Mouse (Mus musculus) CH12.LX (cell line): ENCODE measurements around the gene Ccdc85b. TPM values are rescaled to one million over a fixed set of nuclear protein-coding genes. Genes with fewer than 3 reads are reported as not detected.

Source experiments
- DNase-seq: peaks from one replicate; pipeline ENCODE4 v3.0.0-alpha.2; 2013; ENCODE audit errors: extremely low read depth
- H3K27ac ChIP-seq: 2 replicates; pipeline ENCODE4 v1.5.1; 2012; ENCODE audit warnings: low read depth, mild to moderate bottlenecking, control low read depth, moderate library complexity; ENCODE audit not compliant: insufficient read depth
- H3K27me3 ChIP-seq: replicated peaks from 2 replicates; pipeline ENCODE3; 2012; ENCODE audit warnings: inconsistent platforms
- H3K36me3 ChIP-seq, 2 experiments: replicated peaks in 1 of 2; 2 replicates each; pipeline versions ENCODE3 to v1.6.1; 2012; ENCODE audit warnings: inconsistent platforms in 1 of 2, low read length in 1 of 2, mild to moderate bottlenecking in 1 of 2, mixed read lengths in 1 of 2, moderate library complexity in 1 of 2; ENCODE audit not compliant: control insufficient read depth in 1 of 2, insufficient read depth in 1 of 2
- H3K4me1 ChIP-seq, 2 experiments: 2 replicates each; pipeline ENCODE4 v1.6.1; 2012; ENCODE audit warnings: inconsistent platforms in 1 of 2, moderate library complexity in 1 of 2; ENCODE audit not compliant: insufficient read depth in 2 of 2, control insufficient read depth in 1 of 2
- H3K4me2 ChIP-seq: 2 replicates; pipeline ENCODE4 v1.6.1; 2012; ENCODE audit warnings: low read depth, mild to moderate bottlenecking, control low read depth; ENCODE audit not compliant: poor library complexity, insufficient read depth, severe bottlenecking
- H3K4me3 ChIP-seq, 3 experiments: fragments of 150-350 bp in 1 of 3; sonication (generic) in 1 of 3; replicated peaks in 1 of 3; 2 replicates each; pipeline versions ENCODE3 to v1.5.1; 2011 to 2012; ENCODE audit warnings: low read depth in 2 of 3, low read length in 2 of 3, mild to moderate bottlenecking in 2 of 3, moderate library complexity in 2 of 3, control low read depth in 1 of 3, improper control_type of control experiment in 1 of 3, inconsistent platforms in 1 of 3, mixed read lengths in 1 of 3; ENCODE audit not compliant: poor library complexity in 1 of 3
- H3K79me2 ChIP-seq: replicated peaks from 2 replicates; pipeline ENCODE4 v1.6.1; 2012; ENCODE audit warnings: mild to moderate bottlenecking, moderate library complexity; ENCODE audit not compliant: control insufficient read depth, poor library complexity, insufficient read depth, severe bottlenecking; ENCODE audit errors: extremely low read depth
- H3K9ac ChIP-seq: 2 replicates; pipeline ENCODE4 v1.6.1; 2012; ENCODE audit warnings: low read depth, mild to moderate bottlenecking, control low read depth, moderate library complexity; ENCODE audit not compliant: insufficient read depth
- H3K9me3 ChIP-seq: replicated peaks from 2 replicates; pipeline ENCODE3; 2012; ENCODE audit warnings: low read length, inconsistent platforms, mixed read lengths
- BHLHE40 ChIP-seq: IDR thresholded peaks from 2 replicates; pipeline ENCODE4 v1.6.1; 2011; ENCODE audit warnings: mild to moderate bottlenecking, low read depth, low read length, improper control_type of control experiment
- CHD1 ChIP-seq: IDR thresholded peaks from 2 replicates; pipeline ENCODE4 v1.6.1; 2012; ENCODE audit warnings: low read depth, low read length, improper control_type of control experiment, inconsistent platforms
- CHD2 ChIP-seq: IDR thresholded peaks from 2 replicates; pipeline ENCODE4 v1.6.1; 2011; ENCODE audit warnings: low read length, improper control_type of control experiment
- CTCF ChIP-seq, 2 experiments: IDR thresholded peaks in 1 of 2; conservative IDR thresholded peaks in 1 of 2; 2 replicates each; pipeline ENCODE4 v1.5.1; 2011 to 2012; ENCODE audit warnings: low read depth in 2 of 2, low read length in 2 of 2, improper control_type of control experiment in 1 of 2, inconsistent platforms in 1 of 2, mild to moderate bottlenecking in 1 of 2, moderate library complexity in 1 of 2
- E2F4 ChIP-seq: IDR thresholded peaks from 2 replicates; pipeline ENCODE4 v1.6.1; 2011; ENCODE audit warnings: low read depth, low read length, improper control_type of control experiment; ENCODE audit not compliant: insufficient replicate concordance
- ELF1 ChIP-seq: IDR thresholded peaks from 2 replicates; pipeline ENCODE4 v1.6.1; 2014; ENCODE audit warnings: low read depth, mild to moderate bottlenecking, inconsistent platforms, low read length, improper control_type of control experiment
- EP300 ChIP-seq: IDR thresholded peaks from 2 replicates; pipeline ENCODE4 v1.6.1; 2011; ENCODE audit warnings: low read length, improper control_type of control experiment
- ETS1 ChIP-seq: conservative IDR thresholded peaks from 2 replicates; pipeline ENCODE4 v1.6.1; 2012; ENCODE audit warnings: low read depth, mild to moderate bottlenecking, inconsistent platforms, low read length, improper control_type of control experiment, moderate library complexity
- GABPA ChIP-seq: IDR thresholded peaks from 2 replicates; pipeline ENCODE4 v1.6.1; 2012; ENCODE audit warnings: low read depth, low read length, improper control_type of control experiment, inconsistent platforms; ENCODE audit not compliant: insufficient replicate concordance
- HCFC1 ChIP-seq: IDR thresholded peaks from 2 replicates; pipeline ENCODE4 v1.6.1; 2012; ENCODE audit warnings: low read depth, mild to moderate bottlenecking, inconsistent platforms, low read length, improper control_type of control experiment
- IRF4 ChIP-seq: IDR thresholded peaks from 2 replicates; pipeline ENCODE4 v1.6.1; 2014; ENCODE audit warnings: low read depth, mild to moderate bottlenecking, inconsistent platforms, low read length, improper control_type of control experiment
- JUN ChIP-seq: IDR thresholded peaks from 2 replicates; pipeline ENCODE4 v1.6.1; 2011; ENCODE audit warnings: low read depth, mild to moderate bottlenecking, low read length, improper control_type of control experiment, moderate library complexity; ENCODE audit not compliant: insufficient read depth
- JUND ChIP-seq: conservative IDR thresholded peaks from 2 replicates; pipeline ENCODE4 v1.6.1; 2011; ENCODE audit warnings: low read depth, low read length, improper control_type of control experiment
- KAT2A ChIP-seq: IDR thresholded peaks from 2 replicates; pipeline ENCODE4 v1.6.1; 2012; ENCODE audit warnings: low read length, improper control_type of control experiment, inconsistent platforms; ENCODE audit not compliant: insufficient replicate concordance
- MAFK ChIP-seq: IDR thresholded peaks from 2 replicates; pipeline ENCODE4 v1.6.1; 2011; ENCODE audit warnings: low read length, improper control_type of control experiment; ENCODE audit not compliant: insufficient replicate concordance
- MAX ChIP-seq: IDR thresholded peaks from 2 replicates; pipeline ENCODE4 v1.6.1; 2011; ENCODE audit warnings: low read length, improper control_type of control experiment
- MAZ ChIP-seq: IDR thresholded peaks from 2 replicates; pipeline ENCODE4 v1.6.1; 2012; ENCODE audit warnings: low read depth, mild to moderate bottlenecking, inconsistent platforms, low read length, improper control_type of control experiment, moderate library complexity
- MEF2A ChIP-seq: IDR thresholded peaks from 2 replicates; pipeline ENCODE4 v1.6.1; 2014; ENCODE audit warnings: low read depth, mild to moderate bottlenecking, inconsistent platforms, low read length, improper control_type of control experiment, borderline replicate concordance
- MXI1 ChIP-seq: IDR thresholded peaks from 2 replicates; pipeline ENCODE4 v1.6.1; 2011; ENCODE audit warnings: mild to moderate bottlenecking, low read depth, low read length, improper control_type of control experiment
- MYC ChIP-seq: IDR thresholded peaks from 2 replicates; pipeline ENCODE4 v1.6.1; 2011; ENCODE audit warnings: low read depth, mild to moderate bottlenecking, improper control_type of control experiment, low read length
- NELFE ChIP-seq: IDR thresholded peaks from 2 replicates; pipeline ENCODE4 v1.6.1; 2011; ENCODE audit warnings: low read depth, low read length, improper control_type of control experiment
- NRF1 ChIP-seq: IDR thresholded peaks from 2 replicates; pipeline ENCODE4 v1.6.1; 2014; ENCODE audit warnings: low read depth, mild to moderate bottlenecking, inconsistent platforms, low read length, improper control_type of control experiment, moderate library complexity
- PAX5 ChIP-seq: IDR thresholded peaks from 2 replicates; pipeline ENCODE4 v1.6.1; 2012; ENCODE audit warnings: low read length, inconsistent platforms, mixed read lengths
- POLR2A ChIP-seq: IDR thresholded peaks from 2 replicates; pipeline ENCODE4 v1.6.1; 2011; ENCODE audit warnings: low read depth, mild to moderate bottlenecking, improper control_type of control experiment, low read length
- POLR2AphosphoS2 ChIP-seq: IDR thresholded peaks from 2 replicates; pipeline ENCODE4 v1.6.1; 2011; ENCODE audit warnings: low read depth, low read length, improper control_type of control experiment
- RAD21 ChIP-seq: IDR thresholded peaks from 2 replicates; pipeline ENCODE4 v1.6.1; 2011; ENCODE audit warnings: low read depth, mild to moderate bottlenecking, low read length, improper control_type of control experiment, moderate library complexity
- RCOR1 ChIP-seq: conservative IDR thresholded peaks from 2 replicates; pipeline ENCODE4 v1.6.1; 2012; ENCODE audit warnings: low read depth, mild to moderate bottlenecking, inconsistent platforms, low read length, improper control_type of control experiment
- SIN3A ChIP-seq: IDR thresholded peaks from 2 replicates; pipeline ENCODE4 v1.6.1; 2012; ENCODE audit warnings: low read length, improper control_type of control experiment, inconsistent platforms
- SMC3 ChIP-seq: IDR thresholded peaks from 2 replicates; pipeline ENCODE4 v1.6.1; 2011; ENCODE audit warnings: low read depth, low read length, improper control_type of control experiment
- TBP ChIP-seq: conservative IDR thresholded peaks from 2 replicates; pipeline ENCODE4 v1.6.1; 2011; ENCODE audit warnings: low read depth, low read length, improper control_type of control experiment
- TCF12 ChIP-seq: IDR thresholded peaks from 2 replicates; pipeline ENCODE4 v1.6.1; 2014; ENCODE audit warnings: low read depth, mild to moderate bottlenecking, inconsistent platforms, low read length, improper control_type of control experiment
- UBTF ChIP-seq: IDR thresholded peaks from 2 replicates; pipeline ENCODE4 v1.6.1; 2012; ENCODE audit warnings: low read depth, mild to moderate bottlenecking, inconsistent platforms, low read length, improper control_type of control experiment, moderate library complexity
- USF1 ChIP-seq: IDR thresholded peaks from 2 replicates; pipeline ENCODE4 v1.6.1; 2014; ENCODE audit warnings: low read depth, mild to moderate bottlenecking, inconsistent platforms, low read length, improper control_type of control experiment
- USF2 ChIP-seq: conservative IDR thresholded peaks from 2 replicates; pipeline ENCODE4 v1.6.1; 2011; ENCODE audit warnings: low read depth, low read length, improper control_type of control experiment
- ZC3H11A ChIP-seq: IDR thresholded peaks from 2 replicates; pipeline ENCODE4 v1.6.1; 2012; ENCODE audit warnings: low read depth, mild to moderate bottlenecking, inconsistent platforms, low read length, improper control_type of control experiment
- ZKSCAN1 ChIP-seq: IDR thresholded peaks from 2 replicates; pipeline ENCODE4 v1.6.1; 2012; ENCODE audit warnings: low read depth, inconsistent platforms, low read length, improper control_type of control experiment, borderline replicate concordance
- ZMIZ1 ChIP-seq: IDR thresholded peaks from 2 replicates; pipeline ENCODE4 v1.6.1; 2012; ENCODE audit warnings: low read depth, mild to moderate bottlenecking, inconsistent platforms, low read length, improper control_type of control experiment
- ZNF384 ChIP-seq: IDR thresholded peaks from 2 replicates; pipeline ENCODE4 v1.6.1; 2012; ENCODE audit warnings: low read depth, low read length, improper control_type of control experiment, inconsistent platforms
- dilution Hi-C: fragments of 300-500 bp; cut with MboI; formaldehyde crosslinking; loops from 2 replicates; pipeline ENCODE4 v1.14.3; 2020; ENCODE audit warnings: low sequenced_read_pairs; ENCODE audit not compliant: extremely low pct_unique_long_range_greater_than_20kb, extremely low pct_ligation_motif_present
- in situ Hi-C: fragments of 300-500 bp; cut with MboI; formaldehyde crosslinking; loops from 3 replicates; pipeline ENCODE4 v1.14.3; 2019; ENCODE audit warnings: low sequenced_read_pairs, low pct_ligation_motif_present, low pct_unique_long_range_greater_than_20kb, mixed read lengths
- polyA plus RNA-seq: library from polyadenylated mRNA; unstranded; fragments of >175 nt; gene quantifications from 2 replicates; pipeline ENCODE4 v1.2.1, GENCODE M21; 2012; ENCODE audit warnings: low read depth; ENCODE audit not compliant: insufficient read length
- total RNA-seq, 2 experiments: library from RNA; depleted of rRNA; stranded (reverse); fragments of 300-350 nt in 1 of 2; fragments of >200 nt in 1 of 2; gene quantifications; 2 replicates each; pipeline ENCODE4 v1.2.3; 2012 to 2014

The Ccdc85b gene
- total and polyA plus RNA-seq, 3 experiments = 2.1 to 4.2 (median 4.1) TPM

DNA sequence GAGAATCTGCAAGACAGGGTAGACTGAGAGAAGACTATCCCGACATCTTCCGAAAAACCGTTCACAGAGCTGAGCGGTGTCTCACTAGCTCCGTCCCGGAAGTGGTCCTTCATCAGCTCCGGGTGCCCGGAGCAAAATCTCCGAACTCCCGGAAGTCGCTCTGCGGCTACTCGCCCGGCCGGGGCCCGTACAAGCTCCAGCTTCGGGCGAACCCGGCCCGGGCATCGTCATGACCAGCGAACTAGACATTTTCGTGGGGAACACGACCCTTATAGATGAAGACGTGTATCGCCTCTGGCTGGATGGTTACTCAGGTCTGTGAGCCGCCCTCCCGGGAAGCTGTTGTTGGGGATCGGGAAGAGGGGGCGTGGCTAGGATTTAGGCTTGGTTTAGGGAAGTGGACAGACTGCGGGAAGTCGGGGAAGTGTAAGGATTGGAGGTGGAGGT is 2.8 kb upstream of the Ccdc85b start, which contains the start of gene Fibp:
Gene Fibp, plus strand, starts transcription at position 151 of the 447 bp plus-strand sequence.
- H3K4me3 ChIP-seq = peak within 1 kb of the TSS; percentile 86 to 97 (median 88)
- dilution Hi-C loops (no loop called here), in situ Hi-C loops (no loop called here)
- H3K4me1 ChIP-seq = peaks cover 9 to 34% of the 10 kb centered on the region in 2 experiments; a peak in 3 of 4 replicates
- H3K4me2 ChIP-seq = peak within 1 kb of the TSS; percentile 93
- no peaks in the 10 kb centered on the region for H3K9me3 ChIP-seq
- H3K9ac ChIP-seq = peak within 1 kb of the TSS; percentile 85
- peaks cover 7% of the 10 kb centered on the region for H3K27me3 ChIP-seq
- H3K79me2 ChIP-seq = peaks cover 12% of the 10 kb centered on the region
- TF ChIP-seq KAT2A = peak; percentile 79; the same call in 1 of the 2 replicates
- no peak for TF ChIP-seq MAX
- peak; percentile 93 for TF ChIP-seq ELF1
- TF ChIP-seq UBTF = peak; percentile 95
- TF ChIP-seq TCF12 = peak; percentile 95
- no peak for TF ChIP-seq ZNF384
- peak; percentile 64; the same call in 1 of the 2 replicates for TF ChIP-seq ZMIZ1
- no peak for TF ChIP-seq SMC3
- TF ChIP-seq HCFC1 = peak; percentile 92
- TF ChIP-seq USF1 = no peak
- TF ChIP-seq E2F4 = no peak
- peak; percentile 75 for TF ChIP-seq MXI1
- peak; percentile 51; the same call in 1 of the 2 replicates for TF ChIP-seq CHD1
- TF ChIP-seq CHD2 = 0 out of 2 replicates have a peak, but pooled peaks have one; percentile 46
- TF ChIP-seq ZKSCAN1 = no peak
- TF ChIP-seq IRF4 = peak; percentile 73; the same call in 1 of the 2 replicates
- 0 out of 2 replicates have a peak, but pooled peaks have one; percentile 4 for TF ChIP-seq MAFK
- no peak for TF ChIP-seq MYC
- no peak for TF ChIP-seq RAD21
- no peak for TF ChIP-seq BHLHE40
- peak; percentile 48; the same call in 1 of the 2 replicates for TF ChIP-seq JUND
- TF ChIP-seq ETS1 = peak; percentile 29; the same call in 1 of the 2 replicates
- peak; percentile 81 for TF ChIP-seq RCOR1
- no peak for TF ChIP-seq PAX5
- peak; percentile 93 for TF ChIP-seq POLR2A
- TF ChIP-seq CTCF (conservative IDR thresholded peaks at IDR 0.05 in 1 of 2, IDR thresholded peaks at IDR 0.05 in 1 of 2; ENCODE audit: low read depth in 2 of 2, low read length in 2 of 2) = no peak
- no peak for TF ChIP-seq JUN
- TF ChIP-seq TBP = peak; percentile 94
- no peak for TF ChIP-seq EP300
- peak; percentile 81; the same call in 1 of the 2 replicates for TF ChIP-seq POLR2AphosphoS2
- peak; percentile 95 for TF ChIP-seq SIN3A
- TF ChIP-seq GABPA = no peak; the same call in 1 of the 2 replicates
- no peak; the same call in none of the 2 replicates for TF ChIP-seq NELFE
- TF ChIP-seq NRF1 = 0 out of 2 replicates have a peak, but pooled peaks have one; percentile 32
- peak; percentile 60; the same call in 1 of the 2 replicates for TF ChIP-seq MEF2A
- TF ChIP-seq USF2 = no peak
- no peak for TF ChIP-seq ZC3H11A
- no peak for TF ChIP-seq MAZ
- DNase-seq = peak; percentile 90
- H3K27ac ChIP-seq = no peak within 1 kb of the TSS; the same call in 1 of the 2 replicates
- peaks cover 32 to 43% of the 10 kb centered on the region in 2 experiments for H3K36me3 ChIP-seq
